Mouse (Mus musculus) bone marrow, adult 2 months (tissue): Measurements from ENCODE around the gene Reep3.

Experiments used
- CTCF ChIP-seq: fragments of 200-500 bp; IDR thresholded peaks from 2 replicates; pipeline ENCODE4 v1.5.1; 2011; ENCODE audit warnings: low read length, control low read depth; ENCODE audit not compliant: control insufficient read depth, insufficient read depth
- POLR2A ChIP-seq: fragments of 200-500 bp; IDR thresholded peaks from 2 replicates; pipeline ENCODE4 v1.6.1; 2011; ENCODE audit warnings: low read depth, mild to moderate bottlenecking, control low read depth, low read length, borderline replicate concordance; ENCODE audit not compliant: control insufficient read depth

GRCm38 (mm10) chr10:67094922-67095321, 1.8 kb downstream of the Reep3 start:
- TF ChIP-seq POLR2A = no peak
- no peak for TF ChIP-seq CTCF
